Mouse (Mus musculus) embryonic facial prominence, embryonic 14.5 days (tissue): ENCODE results near the gene Zfp827. TPM values are rescaled to one million over a fixed set of nuclear protein-coding genes. Genes with fewer than 3 reads are reported as not detected.

Experiments
- ATAC-seq: fragments of 200-750 bp; cut with Nextera tagmentation; 2 replicates; pipeline ENCODE4 v1.8.0; 2017; ENCODE audit warnings: low read depth, moderate number of reproducible peaks, moderate TSS enrichment
- DNase-seq: peaks from one replicate; pipeline ENCODE4 v3.0.0-alpha.2; 2015; ENCODE audit warnings: low spot score
- H3K27ac ChIP-seq: fragments of 300-500 bp; sonication (generic); replicated peaks from 2 replicates; pipeline ENCODE4 v1.5.1; 2014; ENCODE audit warnings: low read depth, mild to moderate bottlenecking, low read length, moderate library complexity
- H3K27me3 ChIP-seq: fragments of 300-500 bp; sonication (generic); replicated peaks from 2 replicates; pipeline ENCODE4 v1.6.1; 2014; ENCODE audit warnings: low read length; ENCODE audit not compliant: control insufficient read depth, insufficient read depth
- H3K36me3 ChIP-seq: fragments of 300-500 bp; sonication (generic); 2 replicates; pipeline ENCODE4 v1.6.1; 2014; ENCODE audit warnings: low read length, mixed read lengths; ENCODE audit not compliant: control insufficient read depth, insufficient read depth
- H3K4me1 ChIP-seq: fragments of 300-500 bp; sonication (generic); 2 replicates; pipeline ENCODE4 v1.6.1; 2014; ENCODE audit warnings: antibody characterized with exemption, low read length; ENCODE audit not compliant: control insufficient read depth, insufficient read depth
- H3K4me2 ChIP-seq: fragments of 300-500 bp; sonication (generic); 2 replicates; pipeline ENCODE4 v1.6.1; 2014; ENCODE audit warnings: low read depth, mild to moderate bottlenecking, low read length, moderate library complexity, mixed read lengths
- H3K4me3 ChIP-seq: fragments of 300-500 bp; sonication (generic); 2 replicates; pipeline ENCODE4 v1.5.1; 2014; ENCODE audit warnings: low read depth, mild to moderate bottlenecking, low read length
- H3K9ac ChIP-seq: fragments of 300-500 bp; sonication (generic); 2 replicates; pipeline ENCODE4 v1.6.1; 2014; ENCODE audit warnings: low read depth, mild to moderate bottlenecking, low read length, moderate library complexity, mixed read lengths
- H3K9me3 ChIP-seq: fragments of 300-500 bp; sonication (generic); 2 replicates; pipeline ENCODE4 v1.6.1; 2016; ENCODE audit warnings: low read length; ENCODE audit not compliant: control insufficient read depth
- WGBS: fragments of 180-500 bp; shearing (Covaris S2); extraction: QIAGEN DNeasy Blood & Tissue Kit; methylation state at CpG from one replicate; pipeline ENCODE4 v1.1.7; 2014; 5-methylcytosine and 5-hydroxymethylcytosine counted together
- polyA plus RNA-seq: library from polyadenylated mRNA; unstranded; fragments of >200 nt; fragmentation: Nextera tagmentation; extraction: Ambion mirVana; gene quantifications from 2 replicates; pipeline ENCODE4 v1.2.1, GENCODE M21; 2014

Gene Zfp827
- polyA plus RNA-seq, 1 experiment from 2014 or later: 11.8 TPM

- H3K27ac ChIP-seq: no peak overlapping the region
- 87% methylated on average over 3 of the region's 3 CpGs for WGBS
- H3K27me3 ChIP-seq: no peaks in the 10 kb centered on the region
- H3K4me2 ChIP-seq: no peak overlapping the region
- no peak overlapping the region for H3K4me3 ChIP-seq
- ATAC-seq (no peak), DNase-seq (no peak)
- H3K4me1 ChIP-seq: peaks cover 6% of the 10 kb centered on the region; the same call in 1 of the 2 replicates
- no peak overlapping the region for H3K9ac ChIP-seq
- peaks cover 46% of the 10 kb centered on the region for H3K36me3 ChIP-seq
- no peaks in the 10 kb centered on the region for H3K9me3 ChIP-seq
Observed at GRCm38 (mm10) chr8:79084359-79084820, 56.2 kb downstream of the Zfp827 start.

GRCm38 (mm10) chr8:79094422-79094821 is 66.2 kb downstream of the Zfp827 start:
- H3K9ac ChIP-seq: no peak overlapping the region
- WGBS: 95% methylated on average over 4 of the region's 4 CpGs

GRCm38 (mm10) chr8:79095162-79095561 is 66.9 kb downstream of the Zfp827 start:
- no peak overlapping the region for H3K9ac ChIP-seq
- H3K4me1 ChIP-seq: peaks cover 4% of the 10 kb centered on the region; the same call in 1 of the 2 replicates
- 92% methylated on average over 7 of the region's 7 CpGs for WGBS
- no peak overlapping the region for H3K27ac ChIP-seq
- no peaks in the 10 kb centered on the region for H3K27me3 ChIP-seq
- no peak overlapping the region for H3K4me3 ChIP-seq
- no peak overlapping the region for H3K4me2 ChIP-seq
- ATAC-seq (no peak), DNase-seq (no peak)
- H3K9me3 ChIP-seq: no peaks in the 10 kb centered on the region
- H3K36me3 ChIP-seq: peaks cover 33% of the 10 kb centered on the region

More at GRCm38 (mm10) chr8:79094422-79094821, 66.2 kb downstream of the Zfp827 start:
- DNase-seq: no peak
- no peak for ATAC-seq
- H3K27me3 ChIP-seq: no peaks in the 10 kb centered on the region
- H3K27ac ChIP-seq: no peak overlapping the region
- H3K4me2 ChIP-seq: no peak overlapping the region
- no peaks in the 10 kb centered on the region for H3K9me3 ChIP-seq
- H3K4me3 ChIP-seq: no peak overlapping the region
- H3K36me3 ChIP-seq: peaks cover 33% of the 10 kb centered on the region
- peaks cover 4% of the 10 kb centered on the region; the same call in 1 of the 2 replicates for H3K4me1 ChIP-seq

GRCm38 (mm10) chr8:79096970-79097369 is 68.7 kb downstream of the Zfp827 start:
- Histone ChIP-seq H3K4me1 (peaks cover 4% of the 10 kb centered on the region; the same call in 1 of the 2 replicates), H3K27ac (no peak overlapping the region), H3K36me3 (peaks cover 30% of the 10 kb centered on the region), H3K27me3 (no peaks in the 10 kb centered on the region), H3K4me2 (no peak overlapping the region), H3K4me3 (no peak overlapping the region), H3K9ac (no peak overlapping the region), H3K9me3 (no peaks in the 10 kb centered on the region)
- 77% methylated on average over 11 of the region's 11 CpGs for WGBS
- no peak for ATAC-seq
- no peak for DNase-seq

GRCm38 (mm10) chr8:79102707-79103106 is 74.5 kb downstream of the Zfp827 start:
- Histone ChIP-seq H3K9me3 (no peaks in the 10 kb centered on the region), H3K36me3 (no peaks in the 10 kb centered on the region), H3K4me1 (peaks cover 29% of the 10 kb centered on the region), H3K27ac (no peak overlapping the region; the same call in 1 of the 2 replicates), H3K9ac (no peak overlapping the region), H3K4me3 (no peak overlapping the region), H3K4me2 (no peak overlapping the region), H3K27me3 (no peaks in the 10 kb centered on the region)
- WGBS: 70% methylated on average over 4 of the region's 4 CpGs
- ATAC-seq (no peak), DNase-seq (no peak)

GRCm38 (mm10) chr8:79103185-79103878 is 75.1 kb downstream of the Zfp827 start:
- no peak overlapping the region for H3K9ac ChIP-seq
- peaks cover 29% of the 10 kb centered on the region for H3K4me1 ChIP-seq
- ATAC-seq (no peak; the same call in 1 of the 2 replicates), DNase-seq (peak; percentile 55)
- WGBS: 59% methylated on average over 14 of the region's 14 CpGs
- H3K36me3 ChIP-seq: no peaks in the 10 kb centered on the region
- H3K9me3 ChIP-seq: no peaks in the 10 kb centered on the region
- no peak overlapping the region for H3K4me3 ChIP-seq
- peak overlapping the region; percentile 82; the same call in 1 of the 2 replicates for H3K27ac ChIP-seq
- H3K27me3 ChIP-seq: no peaks in the 10 kb centered on the region
- no peak overlapping the region for H3K4me2 ChIP-seq

- Histone ChIP-seq H3K9ac (no peak overlapping the region), H3K27me3 (no peaks in the 10 kb centered on the region), H3K36me3 (0 out of 2 replicates have a peak, but pooled peaks cover 6% of the 10 kb centered on the region), H3K4me3 (no peak overlapping the region), H3K9me3 (no peaks in the 10 kb centered on the region), H3K4me1 (peaks cover 29% of the 10 kb centered on the region), H3K27ac (peak overlapping the region; percentile 82), H3K4me2 (no peak overlapping the region)
- 61% methylated on average over 9 of the region's 9 CpGs for WGBS
- DNase-seq (no peak), ATAC-seq (no peak)
Observed at GRCm38 (mm10) chr8:79103923-79104580, 75.8 kb downstream of the Zfp827 start.

GRCm38 (mm10) chr8:79104634-79105033 is 76.4 kb downstream of the Zfp827 start:
- WGBS: 58% methylated on average over 9 of the region's 9 CpGs
- DNase-seq (no peak), ATAC-seq (peak; percentile 44; the same call in 1 of the 2 replicates)
- no peaks in the 10 kb centered on the region for H3K27me3 ChIP-seq
- peak overlapping the region; percentile 82 for H3K27ac ChIP-seq
- no peak overlapping the region for H3K9ac ChIP-seq
- peaks cover 29% of the 10 kb centered on the region for H3K4me1 ChIP-seq
- 0 out of 2 replicates have a peak, but pooled peaks cover 6% of the 10 kb centered on the region for H3K36me3 ChIP-seq
- H3K4me2 ChIP-seq: no peak overlapping the region
- no peaks in the 10 kb centered on the region for H3K9me3 ChIP-seq
- H3K4me3 ChIP-seq: no peak overlapping the region
